Mouse (Mus musculus): ENCODE measurements around the gene Dusp22. TPM values are rescaled to one million over a fixed set of nuclear protein-coding genes. Genes with fewer than 3 reads are reported as not detected.

Gene Dusp22
- polyA plus RNA-seq, 1 experiment from 2014 or later, result 12.9 TPM

DNA sequence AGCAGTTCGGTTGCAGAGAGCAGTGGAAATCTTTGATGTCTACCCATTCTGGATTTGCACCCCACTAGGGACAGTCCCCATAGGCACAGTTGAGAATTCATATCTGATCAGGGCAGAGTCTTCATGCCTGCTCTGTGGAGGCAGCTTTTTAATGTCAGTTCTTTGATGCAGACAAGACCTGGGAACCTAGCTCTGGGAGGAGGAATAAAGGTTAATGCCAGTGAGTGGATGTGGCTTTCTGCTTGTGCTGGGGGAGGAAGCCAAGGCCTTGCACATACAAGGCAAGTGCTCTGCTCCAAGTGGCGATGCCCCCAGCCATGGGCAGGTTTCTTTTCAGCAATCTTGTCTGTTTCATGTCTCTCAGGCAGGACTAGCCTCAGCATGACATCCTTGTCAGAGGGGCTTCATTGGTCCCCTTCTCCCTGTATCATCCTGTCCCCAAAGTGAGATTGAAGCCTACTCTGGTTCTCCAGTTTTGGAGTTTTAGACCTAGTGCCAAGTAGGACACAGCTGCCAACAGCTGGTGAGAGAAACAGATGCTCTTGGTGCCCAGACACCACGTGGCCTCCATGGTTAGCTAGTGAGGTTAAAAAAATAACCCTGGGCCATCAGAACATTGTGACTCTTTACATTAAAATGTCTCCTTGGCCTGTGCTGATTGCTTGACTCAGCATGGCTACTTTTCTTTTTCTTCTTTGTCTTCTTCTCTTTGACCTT lies 100.7 kb downstream of the Dusp22 start:
- WGBS, result 73% methylated on average over 3 of the region's 3 CpGs
- Histone ChIP-seq H3K4me3 (ENCODE audit: low read length) (no peak overlapping the region), H3K27me3 (replicated peaks; ENCODE audit: control insufficient read depth, insufficient read depth, low read length) (no peaks in the 10 kb centered on the region), H3K4me2 (ENCODE audit: low read depth, low read length) (no peak overlapping the region), H3K36me3 (ENCODE audit: control insufficient read depth, insufficient read depth, low read length) (no peaks in the 10 kb centered on the region), H3K4me1 (ENCODE audit: control insufficient read depth, insufficient read depth, low read length) (no peaks in the 10 kb centered on the region), H3K27ac (ENCODE audit: low read length) (no peak overlapping the region), H3K9ac (ENCODE audit: low read depth, low read length) (no peak overlapping the region), H3K9me3 (ENCODE audit: control insufficient read depth, low read length) (no peaks in the 10 kb centered on the region)
- ATAC-seq, result no peak

Other genes starting within 250 kb of the Dusp22 start
- 434 and 446 TPM in 2 replicates for gene Uqcrfs1, start 114.6 kb upstream of the Dusp22 start, polyA plus RNA-seq (2015; fragmentation: Nextera tagmentation; extraction: Ambion mirVana)
- gene Irf4, start 89.2 kb downstream of the Dusp22 start, polyA plus RNA-seq (2015; fragmentation: Nextera tagmentation; extraction: Ambion mirVana), result 0.06 and 0.09 TPM in 2 replicates

All from intestine, embryonic 16.5 days (tissue).